ENCODE assay signal across 10 mouse cellular contexts in genomic region chr17:87375941-87376511, GRCm38 (mm10). TPM values are rescaled to one million over a fixed set of nuclear protein-coding genes. Genes with fewer than 3 reads are reported as not detected.
A peak's percentile ranks its signal among the peaks of the same experiment; 100 is the strongest.
DNase-seq lines count a peak whose midpoint lies in the region; ATAC-seq and TF ChIP-seq lines count a peak whose summit lies in the region.
"Had no signal": no experiment of that assay in that cellular context is flagged by ENCODE, and none has a peak within 500 bp of the region (broad histone marks: within the 10 kb centered on the region; RNA-seq: fewer than 3 reads in every experiment).

No protein-coding gene starts in this region.

- H3K4me2 ChIP-seq in intestine, embryonic 16.5 days (ENCODE audit: low read depth, low read length): no peak overlapping the region

- H3K4me1 ChIP-seq in kidney, adult 2 months (ENCODE audit: control insufficient read depth, insufficient read depth, low read length): peaks cover 13% of the 10 kb centered on the region
- H3K4me1 ChIP-seq in cortical plate, adult 2 months (ENCODE audit: control insufficient read depth, insufficient read depth, low read length): peaks cover 17% of the 10 kb centered on the region
- peaks cover 46% of the 10 kb centered on the region for H3K4me1 ChIP-seq in intestine, embryonic 16.5 days (ENCODE audit: control insufficient read depth, insufficient read depth, low read length)

- H3K4me3 ChIP-seq in kidney, adult 2 months (ENCODE audit: insufficient read depth, low read depth, low read length): no peak overlapping the region
- H3K4me3 ChIP-seq in cortical plate, adult 2 months (ENCODE audit: insufficient read depth, low read length): no peak overlapping the region
- H3K4me3 ChIP-seq in intestine, embryonic 16.5 days (ENCODE audit: low read length): no peak overlapping the region

- peak; percentile 43 for DNase-seq in kidney, adult 2 months
- no peak for DNase-seq in kidney, adult 8-10 months
- peak; percentile 64 for DNase-seq in mesoderm, embryonic 11.5 days (ENCODE audit: low read depth, low spot score)
- DNase-seq in Muller cell, postnatal 12 days (ENCODE audit: inconsistent ontology term): no peak
- DNase-seq in spleen, adult 18-20 months: no peak

- peak; percentile 63 for ATAC-seq in intestine, embryonic 16.5 days
- no peak for ATAC-seq in erythroid progenitor cell, adult 5-6 weeks (replicated peaks; ENCODE audit: low FRiP score, poor library complexity, severe bottlenecking)

- peak overlapping the region; percentile 64 for H3K27ac ChIP-seq in kidney, adult 2 months (ENCODE audit: insufficient read depth, low read depth, low read length)
- 0 out of 2 replicates have a peak overlapping the region, but pooled peaks have one; percentile 20 for H3K27ac ChIP-seq in cortical plate, adult 2 months (ENCODE audit: insufficient read depth, low read length)
- H3K27ac ChIP-seq in intestine, embryonic 16.5 days (ENCODE audit: low read length): peak overlapping the region; percentile 74
- H3K27ac ChIP-seq: macrophage had no signal

- no peaks in the 10 kb centered on the region for H3K9me3 ChIP-seq in intestine, embryonic 16.5 days (ENCODE audit: control insufficient read depth, low read length)
- H3K9me3 ChIP-seq: G1E had no signal

- 32% methylated on average over 10 of the region's 10 CpGs for WGBS in kidney, adult 2 months
- 36% methylated on average over 10 of the region's 10 CpGs for WGBS in intestine, embryonic 16.5 days

- H3K36me3 ChIP-seq in kidney, adult 2 months (ENCODE audit: control insufficient read depth, insufficient read depth, low read length): no peaks in the 10 kb centered on the region
- no peaks in the 10 kb centered on the region for H3K36me3 ChIP-seq in intestine, embryonic 16.5 days (ENCODE audit: control insufficient read depth, insufficient read depth, low read length)

- no peak for TF ChIP-seq CTCF in kidney, adult 2 months (conservative IDR thresholded peaks at IDR 0.05; ENCODE audit: insufficient read depth, insufficient read length, low read depth, low read length)
- TF ChIP-seq CTCF in cortical plate, adult 2 months (IDR thresholded peaks at IDR 0.05; ENCODE audit: extremely low read depth, insufficient read depth, low read length): no peak

- no peaks in the 10 kb centered on the region for H3K27me3 ChIP-seq in kidney, adult 2 months (replicated peaks; ENCODE audit: control insufficient read depth, insufficient read depth, low read length)
- H3K27me3 ChIP-seq in intestine, embryonic 16.5 days (replicated peaks; ENCODE audit: control insufficient read depth, insufficient read depth, low read length): no peaks in the 10 kb centered on the region

- TF ChIP-seq POLR2A in kidney, adult 2 months (IDR thresholded peaks at IDR 0.05; ENCODE audit: low read depth, low read length): no peak
- TF ChIP-seq POLR2A in cortical plate, adult 2 months (IDR thresholded peaks at IDR 0.05; ENCODE audit: extremely low read depth, insufficient read depth, low read length): no peak

- H3K9ac ChIP-seq in intestine, embryonic 16.5 days (ENCODE audit: low read depth, low read length): no peak overlapping the region

RNA-seq across cellular contexts. Expression of gene Stpg4, which starts 51.5 kb away (rescaled TPM):
- not detected in 2 replicates for polyA plus RNA-seq in kidney, adult 2 months (2012; rRNA removed)
- polyA plus RNA-seq in cortical plate, adult 2 months (2012; rRNA removed): not detected in 2 replicates
- not detected in 2 replicates for polyA plus RNA-seq in intestine, embryonic 16.5 days (2015; fragmentation: Nextera tagmentation; extraction: Ambion mirVana)
- total RNA-seq in erythroid progenitor cell, adult 5-6 weeks (2015; ENCODE audit: low replicate concordance): not detected in 2 replicates
- total RNA-seq in erythroid progenitor cell, adult 5-6 weeks (2017; ENCODE audit: low replicate concordance): 3.1 TPM in 1 of 2 replicates, not detected in the other
- polyA plus RNA-seq: G1E, macrophage had no signal

Comparison
In these comparisons a context has a peak if more than half of its experiments do, and no peak if none do; other contexts are left out.
1. DNase-seq: peak in kidney, adult 2 months (single experiment) and mesoderm, embryonic 11.5 days (single experiment); none in kidney, adult 8-10 months (0 of 2), Muller cell, postnatal 12 days (single experiment) and spleen, adult 18-20 months (0 of 2).
2. H3K27ac ChIP-seq: peak in every context shown above with its lines; median percentile 74 in intestine, embryonic 16.5 days; 64 in kidney, adult 2 months; 20 in cortical plate, adult 2 months.